Mouse (Mus musculus) intestine, embryonic 14.5 days (tissue): Measurements from ENCODE around the gene Sash1. TPM values are rescaled to one million over a fixed set of nuclear protein-coding genes. Genes with fewer than 3 reads are reported as not detected.

ENCODE experiments used
- ATAC-seq: fragments of 200-750 bp; cut with Nextera tagmentation; replicated peaks from 2 replicates; pipeline ENCODE4 v1.8.0; 2017; ENCODE audit warnings: low read depth, moderate number of reproducible peaks, moderate TSS enrichment, moderate library complexity; ENCODE audit not compliant: low FRiP score, low TSS enrichment
- DNase-seq: peaks from one replicate; pipeline ENCODE4 v3.0.0-alpha.2; 2018; ENCODE audit warnings: low spot score
- H3K27ac ChIP-seq: fragments of 300-500 bp; sonication (generic); 2 replicates; pipeline ENCODE4 v1.5.1; 2014; ENCODE audit warnings: low read depth, mild to moderate bottlenecking, control low read depth
- H3K27me3 ChIP-seq: fragments of 300-500 bp; sonication (generic); replicated peaks from 2 replicates; pipeline ENCODE4 v1.6.1; 2014; ENCODE audit warnings: low read length, control low read depth; ENCODE audit not compliant: control insufficient read depth, insufficient read depth
- H3K36me3 ChIP-seq: fragments of 300-500 bp; sonication (generic); 2 replicates; pipeline ENCODE4 v1.6.1; 2014; ENCODE audit warnings: low read length, control low read depth; ENCODE audit not compliant: control insufficient read depth, insufficient read depth
- H3K4me1 ChIP-seq: fragments of 300-500 bp; sonication (generic); replicated peaks from 2 replicates; pipeline ENCODE4 v1.6.1; 2014; ENCODE audit warnings: low read length, control low read depth, mixed read lengths; ENCODE audit not compliant: control insufficient read depth, insufficient read depth
- H3K4me2 ChIP-seq: fragments of 300-500 bp; sonication (generic); 2 replicates; pipeline ENCODE4 v1.6.1; 2014; ENCODE audit warnings: low read length
- H3K4me3 ChIP-seq: fragments of 300-500 bp; sonication (generic); 2 replicates; pipeline ENCODE4 v1.5.1; 2014; ENCODE audit warnings: low read depth, low read length, control low read depth, mixed read lengths
- H3K9ac ChIP-seq: fragments of 300-500 bp; sonication (generic); 2 replicates; pipeline ENCODE4 v1.6.1; 2014; ENCODE audit warnings: mild to moderate bottlenecking, low read length
- H3K9me3 ChIP-seq: fragments of 300-500 bp; sonication (generic); 2 replicates; pipeline ENCODE4 v1.6.1; 2016; ENCODE audit warnings: low read length, control low read depth; ENCODE audit not compliant: control insufficient read depth
- WGBS: fragments of 180-500 bp; shearing (Covaris S2); extraction: QIAGEN DNeasy Blood & Tissue Kit; methylation state at CpG from one replicate; pipeline ENCODE4 v1.1.7; 2014; 5-methylcytosine and 5-hydroxymethylcytosine counted together
- polyA plus RNA-seq: library from polyadenylated mRNA; unstranded; fragments of >200 nt; fragmentation: Nextera tagmentation; extraction: Ambion mirVana; gene quantifications from 2 replicates; pipeline ENCODE4 v1.2.1, GENCODE M21; 2014

Sash1 gene
- polyA plus RNA-seq, 1 experiment from 2014 or later: 6.9 TPM

DNA sequence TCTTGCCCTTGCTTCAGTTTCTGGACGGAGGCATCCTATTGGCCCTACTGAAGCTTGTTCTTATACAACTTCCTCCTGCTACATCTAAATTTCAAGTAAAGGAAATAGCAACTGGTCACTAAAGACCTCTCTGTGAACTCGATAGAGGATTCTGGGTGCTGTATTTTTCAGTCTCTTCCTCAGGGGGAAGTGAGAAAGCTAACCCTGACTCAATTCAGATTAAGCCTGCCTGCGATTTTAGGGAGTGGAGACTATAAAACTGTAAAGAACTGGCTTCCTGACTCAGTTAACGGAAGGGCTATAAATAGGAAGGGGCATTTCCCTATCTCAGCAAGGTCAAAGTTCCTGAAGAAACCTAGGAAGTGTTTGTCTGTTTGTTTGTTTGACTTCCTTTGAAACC, 26.3 kb upstream of the Sash1 start:
- DNase-seq: no peak
- peaks cover 12% of the 10 kb centered on the region for H3K4me1 ChIP-seq
- ATAC-seq: no peak
- H3K27ac ChIP-seq: no peak overlapping the region
- no peaks in the 10 kb centered on the region for H3K9me3 ChIP-seq
- H3K4me2 ChIP-seq: no peak overlapping the region
- no peaks in the 10 kb centered on the region for H3K27me3 ChIP-seq
- no peak overlapping the region for H3K4me3 ChIP-seq
- H3K36me3 ChIP-seq: no peaks in the 10 kb centered on the region
- H3K9ac ChIP-seq: no peak overlapping the region
- 65% methylated on average over 4 of the region's 4 CpGs for WGBS

DNA sequence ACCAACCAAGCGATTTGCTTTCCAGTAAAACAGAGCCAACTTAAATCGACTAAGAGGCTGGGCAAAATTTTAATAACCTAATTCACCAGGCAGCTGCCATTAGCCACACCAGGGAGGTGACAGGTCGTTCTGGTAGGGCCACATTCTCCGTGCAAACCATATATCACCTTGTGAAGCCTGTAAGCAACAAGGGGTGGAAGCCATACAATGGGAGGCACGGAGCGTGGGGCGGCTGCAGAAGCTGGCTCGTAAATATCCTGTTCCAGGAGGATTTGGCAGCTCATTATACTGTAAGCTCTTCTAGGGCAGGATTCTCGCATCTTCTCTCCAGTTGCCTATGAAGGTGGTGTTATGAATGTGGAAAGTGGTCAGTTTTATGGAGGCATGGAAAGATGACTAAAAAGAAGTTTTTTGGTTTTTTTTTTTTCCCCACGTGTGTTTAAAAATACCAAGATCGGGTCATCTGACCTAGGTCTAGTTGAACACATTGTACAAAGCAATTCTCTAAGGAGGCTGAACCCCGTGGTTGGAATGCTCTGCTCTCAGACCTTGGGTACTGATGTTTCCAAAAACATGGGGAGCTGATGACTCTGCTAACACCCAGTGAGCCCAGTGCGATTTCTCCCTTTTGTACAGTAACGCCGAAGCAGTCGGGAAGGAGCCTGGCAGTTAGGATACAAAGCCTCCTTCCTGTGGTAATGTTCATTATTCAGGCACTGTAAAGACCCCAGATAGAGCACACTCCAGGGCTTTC, 24.5 kb upstream of the Sash1 start:
- no peaks in the 10 kb centered on the region for H3K9me3 ChIP-seq
- H3K27me3 ChIP-seq: no peaks in the 10 kb centered on the region
- no peak overlapping the region for H3K27ac ChIP-seq
- H3K4me3 ChIP-seq: no peak overlapping the region
- H3K36me3 ChIP-seq: no peaks in the 10 kb centered on the region
- DNase-seq (no peak), ATAC-seq (no peak)
- no peak overlapping the region for H3K4me2 ChIP-seq
- 61% methylated on average over 16 of the region's 16 CpGs for WGBS
- no peak overlapping the region for H3K9ac ChIP-seq
- peaks cover 8% of the 10 kb centered on the region for H3K4me1 ChIP-seq

DNA sequence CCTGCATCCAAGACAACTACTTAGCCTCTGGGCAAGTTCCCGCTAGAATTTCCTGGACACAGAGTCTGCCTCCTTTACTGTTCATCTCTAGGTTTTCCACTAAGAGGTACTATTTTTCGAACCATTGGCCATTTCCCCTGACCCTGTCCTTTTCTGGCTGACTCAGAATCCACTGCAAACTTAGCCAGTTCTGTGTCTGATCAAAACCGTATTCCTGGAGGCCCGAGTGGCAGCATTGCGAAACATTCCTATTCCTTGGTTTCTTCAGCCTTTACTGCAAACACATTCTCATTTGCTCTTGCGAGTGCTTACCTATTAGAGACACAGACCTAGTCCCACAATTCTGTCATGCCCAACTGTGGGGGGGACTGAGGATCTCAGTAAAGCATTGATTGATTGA, 17.2 kb upstream of the Sash1 start:
- ATAC-seq (no peak), DNase-seq (no peak)
- H3K4me2 ChIP-seq: no peak overlapping the region
- no peaks in the 10 kb centered on the region for H3K36me3 ChIP-seq
- WGBS: 93% methylated on average over 6 of the region's 6 CpGs
- H3K27me3 ChIP-seq: no peaks in the 10 kb centered on the region
- no peak overlapping the region for H3K9ac ChIP-seq
- H3K4me1 ChIP-seq: peaks cover 2% of the 10 kb centered on the region; the same call in 1 of the 2 replicates
- H3K4me3 ChIP-seq: no peak overlapping the region
- no peak overlapping the region for H3K27ac ChIP-seq
- no peaks in the 10 kb centered on the region for H3K9me3 ChIP-seq

DNA sequence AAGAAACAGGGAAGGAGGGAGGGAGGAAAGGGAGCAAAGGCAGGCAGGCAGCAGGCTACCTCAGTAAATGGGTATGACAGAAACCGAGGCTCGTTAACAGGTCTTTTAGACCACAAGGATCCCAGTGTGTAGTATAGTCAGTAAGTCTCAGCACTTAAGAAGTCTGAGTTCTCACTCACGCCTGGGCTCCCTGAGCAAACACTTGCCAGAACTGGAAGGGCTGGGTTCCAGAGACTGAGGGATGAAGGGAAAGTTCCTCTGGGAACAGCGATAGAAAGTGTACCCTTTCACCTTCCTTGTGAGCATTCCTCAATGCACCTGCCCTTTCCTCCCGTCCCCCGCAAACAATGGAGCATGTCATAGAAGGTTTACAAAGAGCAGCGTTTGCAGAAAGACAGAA, 16.5 kb upstream of the Sash1 start:
- Histone ChIP-seq H3K4me2 (no peak overlapping the region), H3K27ac (no peak overlapping the region), H3K4me3 (no peak overlapping the region), H3K27me3 (no peaks in the 10 kb centered on the region), H3K4me1 (peaks cover 2% of the 10 kb centered on the region; the same call in 1 of the 2 replicates), H3K36me3 (no peaks in the 10 kb centered on the region), H3K9me3 (no peaks in the 10 kb centered on the region), H3K9ac (no peak overlapping the region)
- no peak for DNase-seq
- ATAC-seq: no peak
- WGBS: 76% methylated on average over 7 of the region's 7 CpGs

DNA sequence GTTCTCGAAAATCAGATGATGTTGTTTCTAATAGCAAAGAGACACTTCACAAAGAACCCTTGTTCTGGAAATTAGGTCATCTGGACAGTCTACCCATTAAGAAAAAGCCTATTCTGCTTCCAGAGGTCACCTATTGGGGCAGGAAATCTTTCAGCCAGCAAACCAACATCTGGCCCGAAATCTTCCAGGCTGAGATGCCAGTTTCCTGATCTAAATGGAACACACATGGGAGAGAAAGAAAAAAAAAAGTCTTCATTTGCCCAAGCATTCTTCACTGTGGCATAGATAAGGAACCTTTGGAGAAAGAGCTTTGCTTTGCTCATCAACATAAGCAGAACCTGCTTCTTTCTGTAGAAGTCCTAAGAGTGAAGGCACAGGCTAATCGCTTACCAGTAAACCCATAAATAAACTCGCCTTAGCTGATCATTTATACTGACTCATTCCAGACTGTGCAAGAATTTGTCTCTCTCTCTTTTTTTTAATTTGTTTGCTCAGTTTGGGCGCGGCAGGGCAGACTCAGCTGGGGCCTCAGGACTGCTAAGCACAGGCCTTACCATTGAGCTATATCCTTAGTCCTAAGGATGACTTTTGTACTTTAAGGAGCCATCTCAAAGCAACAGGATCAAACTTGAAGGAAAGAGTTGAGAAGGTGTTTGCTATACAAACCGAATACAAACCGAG, 13.1 kb upstream of the Sash1 start:
- Histone ChIP-seq H3K27me3 (no peaks in the 10 kb centered on the region), H3K27ac (0 out of 2 replicates have a peak overlapping the region, but pooled peaks have one; percentile 16), H3K4me3 (no peak overlapping the region), H3K4me2 (no peak overlapping the region), H3K9ac (no peak overlapping the region), H3K4me1 (peaks cover 2% of the 10 kb centered on the region; the same call in 1 of the 2 replicates), H3K36me3 (no peaks in the 10 kb centered on the region), H3K9me3 (no peaks in the 10 kb centered on the region)
- ATAC-seq (peak; percentile 80; the same call in 1 of the 2 replicates), DNase-seq (no peak)
- 58% methylated on average over 8 of the region's 8 CpGs for WGBS

DNA sequence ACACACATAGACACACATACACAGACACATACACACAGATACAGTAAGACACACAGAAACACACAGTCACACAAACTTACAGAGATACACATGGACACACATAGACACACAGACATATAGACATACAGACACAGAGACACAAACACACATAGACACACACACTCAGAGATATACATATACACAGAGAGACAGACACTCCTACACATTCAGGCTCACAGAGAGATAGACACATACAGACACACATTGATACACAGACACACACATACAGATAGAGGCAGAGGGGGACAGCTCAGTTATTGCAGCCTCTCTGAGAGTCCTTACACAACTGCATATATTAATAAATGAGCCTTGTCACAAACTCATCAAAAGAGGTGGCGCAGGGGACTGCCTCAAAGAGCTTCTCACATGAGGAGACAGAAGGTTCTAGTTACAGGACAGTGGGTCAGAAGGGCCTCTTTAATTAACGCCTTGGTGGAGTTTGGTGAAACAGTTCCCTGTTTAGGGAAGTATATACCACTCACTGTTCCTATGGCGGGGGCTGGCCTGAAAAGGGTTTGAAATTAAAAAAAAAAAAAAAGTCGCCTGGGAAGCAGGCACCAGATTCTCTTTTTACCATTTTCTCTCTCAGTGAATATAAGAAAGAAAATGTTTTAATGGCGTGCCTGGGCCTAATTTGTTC, 12.4 kb upstream of the Sash1 start:
- 67% methylated on average over 5 of the region's 5 CpGs for WGBS
- H3K4me3 ChIP-seq: no peak overlapping the region
- no peaks in the 10 kb centered on the region for H3K9me3 ChIP-seq
- DNase-seq: no peak
- H3K27ac ChIP-seq: 0 out of 2 replicates have a peak overlapping the region, but pooled peaks have one; percentile 16
- H3K9ac ChIP-seq: no peak overlapping the region
- no peaks in the 10 kb centered on the region for H3K36me3 ChIP-seq
- no peaks in the 10 kb centered on the region for H3K27me3 ChIP-seq
- H3K4me1 ChIP-seq: peaks cover 2% of the 10 kb centered on the region; the same call in 1 of the 2 replicates
- no peak for ATAC-seq
- H3K4me2 ChIP-seq: no peak overlapping the region

DNA sequence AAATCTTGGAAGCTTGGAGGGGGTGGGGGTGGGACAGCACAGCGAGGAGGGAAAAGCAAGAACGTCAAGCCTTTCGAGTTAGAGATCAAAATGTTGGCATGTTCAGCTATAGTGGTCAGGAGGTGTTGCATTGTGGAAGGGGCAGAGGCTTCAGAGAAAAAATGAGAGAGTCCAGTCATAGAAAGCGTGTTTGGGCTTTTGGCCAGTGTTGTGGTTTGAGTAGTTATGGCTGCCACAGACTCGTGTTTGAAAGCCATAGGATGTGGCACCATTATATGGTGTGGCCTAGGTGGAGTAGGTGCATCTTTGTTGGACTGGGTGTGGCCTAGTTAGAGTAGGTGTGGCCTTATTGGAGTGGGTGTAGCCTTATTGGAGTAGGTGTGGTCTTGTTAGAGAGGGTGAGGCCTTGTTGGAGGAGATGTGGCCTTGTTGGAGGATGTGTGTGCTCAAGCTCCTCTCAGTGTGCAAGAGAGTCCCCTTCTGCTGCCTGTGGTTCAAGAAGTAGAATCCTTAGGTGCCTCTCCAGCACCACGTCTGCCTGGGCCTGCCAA, 9.2 kb upstream of the Sash1 start:
- no peak overlapping the region for H3K4me2 ChIP-seq
- H3K4me3 ChIP-seq: no peak overlapping the region
- DNase-seq (no peak), ATAC-seq (no peak)
- no peaks in the 10 kb centered on the region for H3K27me3 ChIP-seq
- H3K4me1 ChIP-seq: peaks cover 2% of the 10 kb centered on the region; the same call in 1 of the 2 replicates
- H3K9ac ChIP-seq: no peak overlapping the region
- no peaks in the 10 kb centered on the region for H3K9me3 ChIP-seq
- no peaks in the 10 kb centered on the region for H3K36me3 ChIP-seq
- no peak overlapping the region for H3K27ac ChIP-seq
- 87% methylated on average over 6 of the region's 6 CpGs for WGBS

DNA sequence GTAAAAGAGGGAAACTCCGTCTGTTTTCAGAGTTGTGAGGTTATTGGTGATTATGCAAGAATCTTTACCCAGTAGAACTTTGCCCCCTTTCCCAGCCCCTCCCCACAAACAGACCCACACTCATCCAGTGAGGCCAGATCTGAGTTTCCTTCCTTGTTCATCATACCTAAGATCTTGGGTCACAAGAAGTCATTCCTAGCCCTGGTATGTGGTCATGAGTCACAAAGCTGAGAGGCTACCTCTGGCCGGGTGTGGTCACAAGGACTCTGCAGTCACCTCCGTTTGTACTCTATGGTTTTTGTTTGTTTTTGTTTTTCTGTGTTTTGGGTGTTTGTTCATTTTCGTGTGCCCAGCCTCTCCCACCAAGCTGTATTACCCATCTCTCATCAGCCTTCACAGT, 4.6 kb upstream of the Sash1 start:
- no peak for DNase-seq
- Histone ChIP-seq H3K36me3 (no peaks in the 10 kb centered on the region), H3K27me3 (no peaks in the 10 kb centered on the region), H3K9me3 (no peaks in the 10 kb centered on the region), H3K4me3 (no peak overlapping the region), H3K9ac (no peak overlapping the region), H3K27ac (no peak overlapping the region), H3K4me2 (no peak overlapping the region), H3K4me1 (no peaks in the 10 kb centered on the region)
- ATAC-seq: no peak; the same call in 1 of the 2 replicates
- WGBS: 64% methylated on average over 4 of the region's 4 CpGs
